8 mouse cellular contexts compared by ENCODE assay signal in genomic region chr3:39814814-39815213, GRCm38 (mm10).
A peak's percentile ranks its signal among the peaks of the same experiment; 100 is the strongest.
DNase-seq lines count a peak whose midpoint lies in the region; ATAC-seq and TF ChIP-seq lines count a peak whose summit lies in the region.
"Had no signal": no experiment of that assay in that cellular context is flagged by ENCODE, and none has a peak within 500 bp of the region (broad histone marks: within the 10 kb centered on the region; RNA-seq: fewer than 3 reads in every experiment).

No protein-coding gene starts in this region.

- no peaks in the 10 kb centered on the region for H3K27me3 ChIP-seq in lung, postnatal 0 days (replicated peaks; ENCODE audit: insufficient read depth, low read length)
- H3K27me3 ChIP-seq: heart, embryonic 15.5 days had no signal

- no peaks in the 10 kb centered on the region for H3K9me3 ChIP-seq in lung, postnatal 0 days (ENCODE audit: low read length)
- H3K9me3 ChIP-seq: heart, embryonic 15.5 days had no signal

- H3K36me3 ChIP-seq in lung, postnatal 0 days (ENCODE audit: insufficient read depth, low read length), result no peaks in the 10 kb centered on the region
- H3K36me3 ChIP-seq: heart, embryonic 15.5 days had no signal

- no peak overlapping the region for H3K9ac ChIP-seq in lung, postnatal 0 days (replicated peaks; ENCODE audit: low read depth)
- H3K9ac ChIP-seq: heart, embryonic 15.5 days had no signal

- H3K4me3 ChIP-seq in lung, postnatal 0 days (ENCODE audit: low read depth, low read length), result no peak overlapping the region
- H3K4me3 ChIP-seq: heart, embryonic 15.5 days had no signal

- H3K4me2 ChIP-seq in lung, postnatal 0 days (replicated peaks; ENCODE audit: low read depth, low read length), result no peak overlapping the region
- H3K4me2 ChIP-seq: heart, embryonic 15.5 days had no signal

- peak; percentile 85 for TF ChIP-seq CTCF in lung, postnatal 0 days (IDR thresholded peaks at IDR 0.05)

- ATAC-seq in CD4-positive, CD25-positive, alpha-beta regulatory T cell, adult 4 months, result peak; percentile 45
- peak; percentile 62 for ATAC-seq in lung, postnatal 0 days

- WGBS in lung, postnatal 0 days, result 16% methylated on average over 6 of the region's 6 CpGs

- no peak overlapping the region for H3K27ac ChIP-seq in lung, postnatal 0 days (ENCODE audit: low read length)
- H3K27ac ChIP-seq: heart, embryonic 15.5 days had no signal

- TF ChIP-seq EP300 in lung, postnatal 0 days (IDR thresholded peaks at IDR 0.05), result no peak

- no peaks in the 10 kb centered on the region for H3K4me1 ChIP-seq in lung, postnatal 0 days (ENCODE audit: insufficient read depth, low read depth, low read length)
- H3K4me1 ChIP-seq: heart, embryonic 15.5 days had no signal

- DNase-seq in 416B (ENCODE audit: low read depth), result peak; percentile 24
- DNase-seq in cerebellum, adult 8-10 months, result peak; percentile 3
- peak; percentile 43 to 52 for DNase-seq in frontal cortex, postnatal 10 days (ENCODE audit: low spot score in 2 of 2)
- DNase-seq in layer of hippocampus, adult 11-12 months (ENCODE audit: low spot score), result peak; percentile 73
- peak; percentile 71 for DNase-seq in lung, postnatal 0 days (ENCODE audit: low spot score)
- DNase-seq in right cerebral cortex, postnatal 25 days, result peak; percentile 51

Comparison
In these comparisons a context has a peak if more than half of its experiments do, and no peak if none do; other contexts are left out.
1. DNase-seq: peak in every context shown above with its lines; median percentile 73 in layer of hippocampus, adult 11-12 months; 71 in lung, postnatal 0 days; 51 in right cerebral cortex, postnatal 25 days; 48 in frontal cortex, postnatal 10 days; 24 in 416B; 3 in cerebellum, adult 8-10 months.